Comparison of ENCODE assay signal across 9 mouse cellular contexts in the genomic region with DNA sequence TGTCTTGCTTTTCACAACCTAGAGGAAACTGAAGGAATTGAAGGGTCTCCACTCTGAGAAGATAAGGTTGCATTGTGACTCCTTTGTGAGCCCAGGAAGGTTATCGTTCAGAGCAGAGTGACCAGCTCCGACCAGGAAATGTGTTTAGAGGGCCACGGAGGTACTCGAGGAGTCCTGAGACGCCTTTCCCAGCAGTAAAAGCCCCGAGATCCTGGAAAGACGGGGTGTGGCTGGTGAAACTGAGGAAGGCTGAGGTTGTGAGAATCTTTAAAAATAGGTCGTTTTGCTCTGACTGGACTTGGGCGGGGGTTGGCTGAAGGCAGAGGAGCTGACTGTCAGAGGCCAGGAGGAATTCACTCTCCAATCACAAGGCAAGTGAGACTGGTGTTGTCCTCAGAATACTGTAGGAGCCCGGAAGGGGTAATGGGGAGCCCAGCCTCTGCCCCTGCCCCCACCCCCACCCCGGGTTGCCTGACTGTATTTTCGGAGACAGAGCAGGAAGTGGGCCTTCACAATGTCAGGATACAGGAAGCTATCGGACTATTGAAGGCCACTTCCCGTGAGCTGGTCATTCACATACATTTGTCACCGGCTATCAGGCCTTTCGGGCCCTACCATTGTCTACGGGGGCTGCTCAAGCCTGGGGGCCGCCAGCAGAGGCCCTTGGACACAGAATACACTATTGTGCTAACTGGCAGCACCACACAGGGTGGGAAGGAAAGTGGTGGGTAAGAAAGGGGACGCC. TPM values are rescaled to one million over a fixed set of nuclear protein-coding genes. Genes with fewer than 3 reads are reported as not detected.
A peak's percentile ranks its signal among the peaks of the same experiment; 100 is the strongest.
DNase-seq lines count a peak whose midpoint lies in the region; ATAC-seq and TF ChIP-seq lines count a peak whose summit lies in the region.
"Had no signal": no experiment of that assay in that cellular context is flagged by ENCODE, and none has a peak within 500 bp of the region (broad histone marks: within the 10 kb centered on the region; RNA-seq: fewer than 3 reads in every experiment).

No protein-coding gene starts in this region.

- peak overlapping the region; percentile 30; the same call in 1 of the 2 replicates for H3K27ac ChIP-seq in kidney, embryonic 14.5 days (ENCODE audit: low read depth, low read length)
- peak overlapping the region; percentile 73 for H3K27ac ChIP-seq in lung, postnatal 0 days (ENCODE audit: low read length)
- no peak overlapping the region for H3K27ac ChIP-seq in midbrain, embryonic 15.5 days
- H3K27ac ChIP-seq: embryonic facial prominence, embryonic 13.5 days had no signal

- H3K4me1 ChIP-seq in kidney, embryonic 14.5 days (ENCODE audit: control insufficient read depth, insufficient read depth, low read length) = no peaks in the 10 kb centered on the region
- H3K4me1 ChIP-seq in lung, postnatal 0 days (ENCODE audit: insufficient read depth, low read depth, low read length) = peaks cover 12% of the 10 kb centered on the region; the same call in 1 of the 2 replicates
- H3K4me1 ChIP-seq in midbrain, embryonic 15.5 days = no peaks in the 10 kb centered on the region
- H3K4me1 ChIP-seq: embryonic facial prominence, embryonic 13.5 days had no signal

- H3K9me3 ChIP-seq in kidney, embryonic 14.5 days (ENCODE audit: control insufficient read depth, low read length) = no peaks in the 10 kb centered on the region
- H3K9me3 ChIP-seq in lung, postnatal 0 days (ENCODE audit: low read length) = no peaks in the 10 kb centered on the region
- H3K9me3 ChIP-seq in midbrain, embryonic 15.5 days = no peaks in the 10 kb centered on the region
- H3K9me3 ChIP-seq: embryonic facial prominence, embryonic 13.5 days had no signal

- ATAC-seq in granulocyte monocyte progenitor cell, adult 5-6 weeks (replicated peaks; ENCODE audit: poor library complexity, severe bottlenecking) = peak; percentile 27; the same call in 1 of the 2 replicates
- ATAC-seq in kidney, embryonic 14.5 days (ENCODE audit: low FRiP score, low TSS enrichment) = no peak
- ATAC-seq in lung, postnatal 0 days = peak; percentile 93
- ATAC-seq in activated CD4-positive, CD25-positive, alpha-beta regulatory T cell, adult 4 months = no peak
- ATAC-seq in cerebellum, adult (ENCODE audit: insufficient number of reproducible peaks, low FRiP score, low TSS enrichment) = no peak
- no peak for ATAC-seq in midbrain, embryonic 15.5 days (replicated peaks)

- H3K36me3 ChIP-seq in kidney, embryonic 14.5 days (ENCODE audit: control insufficient read depth, insufficient read depth, low read length) = no peaks in the 10 kb centered on the region
- no peaks in the 10 kb centered on the region for H3K36me3 ChIP-seq in lung, postnatal 0 days (ENCODE audit: insufficient read depth, low read length)
- no peaks in the 10 kb centered on the region for H3K36me3 ChIP-seq in midbrain, embryonic 15.5 days (replicated peaks)
- H3K36me3 ChIP-seq: embryonic facial prominence, embryonic 13.5 days had no signal

- peak; percentile 77 for TF ChIP-seq EP300 in lung, postnatal 0 days (IDR thresholded peaks at IDR 0.05)

- no peak overlapping the region for H3K4me3 ChIP-seq in kidney, embryonic 14.5 days (ENCODE audit: low read length)
- no peak overlapping the region for H3K4me3 ChIP-seq in lung, postnatal 0 days (ENCODE audit: low read depth, low read length)
- H3K4me3 ChIP-seq in midbrain, embryonic 15.5 days = no peak overlapping the region
- H3K4me3 ChIP-seq: embryonic facial prominence, embryonic 13.5 days had no signal

- no peak overlapping the region for H3K4me2 ChIP-seq in kidney, embryonic 14.5 days (replicated peaks; ENCODE audit: low read depth, low read length)
- H3K4me2 ChIP-seq in lung, postnatal 0 days (replicated peaks; ENCODE audit: low read depth, low read length) = no peak overlapping the region
- H3K4me2 ChIP-seq in midbrain, embryonic 15.5 days = no peak overlapping the region
- H3K4me2 ChIP-seq: embryonic facial prominence, embryonic 13.5 days had no signal

- no peak overlapping the region for H3K9ac ChIP-seq in kidney, embryonic 14.5 days (ENCODE audit: low read depth, low read length)
- H3K9ac ChIP-seq in lung, postnatal 0 days (replicated peaks; ENCODE audit: low read depth) = no peak overlapping the region
- H3K9ac ChIP-seq in midbrain, embryonic 15.5 days = no peak overlapping the region
- H3K9ac ChIP-seq: embryonic facial prominence, embryonic 13.5 days had no signal

- intact Hi-C loops in heart, postnatal 36 days (cut with DNase I) = loop anchor here (2.0 kb wide), 1 partner anchor 15 kb away; no protein-coding TSS in a partner anchor

- TF ChIP-seq CTCF in lung, postnatal 0 days (IDR thresholded peaks at IDR 0.05) = no peak

- WGBS in kidney, embryonic 14.5 days = 61% methylated on average over 19 of the region's 19 CpGs
- WGBS in lung, postnatal 0 days = 43% methylated on average over 19 of the region's 19 CpGs
- WGBS in midbrain, embryonic 15.5 days = 69% methylated on average over 19 of the region's 19 CpGs

- H3K27me3 ChIP-seq in kidney, embryonic 14.5 days (ENCODE audit: control insufficient read depth, insufficient read depth, low read length) = 0 out of 2 replicates have a peak, but pooled peaks cover 3% of the 10 kb centered on the region
- no peaks in the 10 kb centered on the region for H3K27me3 ChIP-seq in lung, postnatal 0 days (replicated peaks; ENCODE audit: insufficient read depth, low read length)
- H3K27me3 ChIP-seq in midbrain, embryonic 15.5 days (replicated peaks) = no peaks in the 10 kb centered on the region

- DNase-seq in heart, adult 11 months = peak; percentile 96
- DNase-seq in heart, postnatal 36 days = no peak
- peak; percentile 68 for DNase-seq in lung, postnatal 0 days (ENCODE audit: low spot score)

RNA-seq across cellular contexts. Expression of a gene that starts 20.0 kb away (rescaled TPM):
- total RNA-seq in heart, postnatal 36 days (2021) = 10 to 100 TPM; 48.8 to 52.1 TPM
- total RNA-seq in granulocyte monocyte progenitor cell, adult 5-6 weeks (2014; fragmentation: Nextera tagmentation) = 35.1 and 47.1 TPM in 2 replicates
- 30.4 and 31.8 TPM in 2 replicates for total RNA-seq in granulocyte monocyte progenitor cell, adult 5-6 weeks (2017)
- 55.2 and 66.2 TPM in 2 replicates for polyA plus RNA-seq in kidney, embryonic 14.5 days (2014; fragmentation: Nextera tagmentation; extraction: Ambion mirVana)
- polyA plus RNA-seq in lung, postnatal 0 days (2015; fragmentation: Nextera tagmentation; extraction: Ambion mirVana) = 60.4 and 66.1 TPM in 2 replicates
- polyA plus RNA-seq in activated CD4-positive, CD25-positive, alpha-beta regulatory T cell, adult 4 months (2017; shearing (Covaris generic)) = 10 to 100 TPM; 42.1 to 43.4 TPM
- 43.5 and 49.1 TPM in 2 replicates for polyA plus RNA-seq in midbrain, embryonic 15.5 days (2015; fragmentation: Nextera tagmentation; extraction: Ambion mirVana)

RNA-seq across cellular contexts. Expression of a gene that starts 50.2 kb away (rescaled TPM):
- total RNA-seq in heart, postnatal 36 days (2021) = 10 to 100 TPM; 12.8 to 13.0 TPM
- total RNA-seq in granulocyte monocyte progenitor cell, adult 5-6 weeks (2014; fragmentation: Nextera tagmentation) = not detected in 2 replicates
- total RNA-seq in granulocyte monocyte progenitor cell, adult 5-6 weeks (2017) = not detected in 2 replicates
- polyA plus RNA-seq in kidney, embryonic 14.5 days (2014; fragmentation: Nextera tagmentation; extraction: Ambion mirVana) = 22.2 and 23.7 TPM in 2 replicates
- polyA plus RNA-seq in lung, postnatal 0 days (2015; fragmentation: Nextera tagmentation; extraction: Ambion mirVana) = 56.9 and 58.3 TPM in 2 replicates
- not detected for polyA plus RNA-seq in activated CD4-positive, CD25-positive, alpha-beta regulatory T cell, adult 4 months (2017; shearing (Covaris generic))
- 21.0 and 23.1 TPM in 2 replicates for polyA plus RNA-seq in midbrain, embryonic 15.5 days (2015; fragmentation: Nextera tagmentation; extraction: Ambion mirVana)

Comparison
In these comparisons a context has a peak if more than half of its experiments do, and no peak if none do; other contexts are left out.
1. DNase-seq: peak in heart, adult 11 months (single experiment) and lung, postnatal 0 days (single experiment); none in heart, postnatal 36 days (0 of 2).
2. ATAC-seq: peak in granulocyte monocyte progenitor cell, adult 5-6 weeks (single experiment) and lung, postnatal 0 days (single experiment); none in kidney, embryonic 14.5 days (single experiment), activated CD4-positive, CD25-positive, alpha-beta regulatory T cell, adult 4 months (single experiment), cerebellum, adult (single experiment) and midbrain, embryonic 15.5 days (single experiment).
3. RNA of a gene that starts 50.2 kb away (polyA plus RNA-seq): 56.9 to 58.3 TPM in lung, postnatal 0 days, 22.2 to 23.7 TPM in kidney, embryonic 14.5 days and 21.0 to 23.1 TPM in midbrain, embryonic 15.5 days; not detected in activated CD4-positive, CD25-positive, alpha-beta regulatory T cell, adult 4 months; every median in the first group is over 10 times any median in the second.